8 mouse cellular contexts compared by ENCODE assay signal in genomic region chr3:89101459-89101811, GRCm38 (mm10). TPM values are rescaled to one million over a fixed set of nuclear protein-coding genes. Genes with fewer than 3 reads are reported as not detected.
A peak's percentile ranks its signal among the peaks of the same experiment; 100 is the strongest.
DNase-seq lines count a peak whose midpoint lies in the region; ATAC-seq and TF ChIP-seq lines count a peak whose summit lies in the region.

No protein-coding gene starts in this region.

- ATAC-seq in forebrain, postnatal 0 days: peak; percentile 12

- H3K36me3 ChIP-seq in forebrain, postnatal 0 days (ENCODE audit: insufficient read depth): peaks cover 28% of the 10 kb centered on the region

- intact Hi-C loops in gastrocnemius, postnatal 36 days (cut with DNase I): no loop called here

- no peak for TF ChIP-seq POLR2A in bone marrow, adult 2 months (IDR thresholded peaks at IDR 0.05; ENCODE audit: borderline replicate concordance, control insufficient read depth, low read depth, low read length)

- no peaks in the 10 kb centered on the region for H3K27me3 ChIP-seq in forebrain, postnatal 0 days (ENCODE audit: insufficient read depth, low read length)

- H3K27ac ChIP-seq in bone marrow, adult 2 months (ENCODE audit: control insufficient read depth, insufficient read depth, low read depth, low read length, poor library complexity): no peak overlapping the region; the same call in 1 of the 2 replicates
- H3K27ac ChIP-seq in forebrain, postnatal 0 days (ENCODE audit: low read depth, low read length): peak overlapping the region; percentile 55

- H3K9ac ChIP-seq in forebrain, postnatal 0 days: peak overlapping the region; percentile 50

- H3K4me3 ChIP-seq in bone marrow, adult 2 months (replicated peaks; ENCODE audit: control insufficient read depth, low read depth, low read length): peak overlapping the region; percentile 73
- H3K4me3 ChIP-seq in forebrain, postnatal 0 days (ENCODE audit: low read depth, low read length): peak overlapping the region; percentile 61

- WGBS in bone marrow, adult 2 months: under 1% methylated on average over 19 of the region's 19 CpGs
- WGBS in forebrain, postnatal 0 days: under 1% methylated on average over 19 of the region's 19 CpGs

- peak overlapping the region; percentile 78 for H3K4me2 ChIP-seq in forebrain, postnatal 0 days (ENCODE audit: low read depth)

- TF ChIP-seq CTCF in bone marrow, adult 2 months (IDR thresholded peaks at IDR 0.05; ENCODE audit: control insufficient read depth, insufficient read depth, low read length): no peak
- TF ChIP-seq CTCF in forebrain, postnatal 0 days (IDR thresholded peaks at IDR 0.05; ENCODE audit: low read depth): no peak

- DNase-seq in left cerebral cortex, adult 18-20 months (ENCODE audit: low spot score in 2 of 2): peak; percentile 50 to 52
- no peak for DNase-seq in left cerebral cortex, adult 8-10 months (ENCODE audit: low spot score in 2 of 2)
- no peak for DNase-seq in forebrain, postnatal 0 days
- DNase-seq in lung, postnatal 36 days: peak; percentile 23
- DNase-seq in adrenal gland, postnatal 4 days (ENCODE audit: low spot score in 2 of 2): no peak
- DNase-seq in cerebellum, adult 8-10 months: no peak
- DNase-seq in gastrocnemius, postnatal 36 days: no peak

- peaks cover 1% of the 10 kb centered on the region; the same call in 1 of the 2 replicates for H3K4me1 ChIP-seq in bone marrow, adult 2 months (ENCODE audit: control insufficient read depth, insufficient read depth, low read length)
- peaks cover 15% of the 10 kb centered on the region; the same call in 1 of the 2 replicates for H3K4me1 ChIP-seq in forebrain, postnatal 0 days (ENCODE audit: insufficient read depth)

- no peaks in the 10 kb centered on the region for H3K9me3 ChIP-seq in forebrain, postnatal 0 days (ENCODE audit: low read length)

RNA-seq across cellular contexts. Expression of gene Fdps, which starts 0.3 kb away (rescaled TPM):
- 100 to 1,000 TPM; 110 to 111 TPM for total RNA-seq in left cerebral cortex, adult 18-20 months (2021)
- total RNA-seq in left cerebral cortex, adult 8-10 months (2022): 100 to 1,000 TPM in 2 of 4 experiments, 10 to 100 TPM in 2; 84.4 to 129 (median 100) TPM
- 21.7 and 30.3 TPM in 2 replicates for polyA plus RNA-seq in bone marrow, adult 2 months (2011; ENCODE audit: insufficient read depth, insufficient read length, low replicate concordance, missing spikeins)
- total RNA-seq in forebrain, postnatal 0 days (2014; rRNA removed): 421 and 510 TPM in 2 replicates
- polyA plus RNA-seq in forebrain, postnatal 0 days (2015; fragmentation: Nextera tagmentation; extraction: Ambion mirVana): 435 and 441 TPM in 2 replicates
- total RNA-seq in adrenal gland, postnatal 4 days (2021): 10 to 100 TPM; 79.4 to 85.0 TPM
- 10 to 100 TPM; 23.2 to 27.5 TPM for total RNA-seq in gastrocnemius, postnatal 36 days (2021)

RNA-seq across cellular contexts. Expression of gene Gm43738, which starts 0.5 kb away (rescaled TPM):
- total RNA-seq in left cerebral cortex, adult 18-20 months (2021): not detected
- under 1 TPM in 1 of 4 experiments, not detected in 3; 0.21 TPM for total RNA-seq in left cerebral cortex, adult 8-10 months (2022)
- not detected in 2 replicates for polyA plus RNA-seq in bone marrow, adult 2 months (2011; ENCODE audit: insufficient read depth, insufficient read length, low replicate concordance, missing spikeins)
- not detected in 2 replicates for total RNA-seq in forebrain, postnatal 0 days (2014; rRNA removed)
- not detected in 2 replicates for polyA plus RNA-seq in forebrain, postnatal 0 days (2015; fragmentation: Nextera tagmentation; extraction: Ambion mirVana)
- not detected for total RNA-seq in adrenal gland, postnatal 4 days (2021)
- total RNA-seq in gastrocnemius, postnatal 36 days (2021): not detected

RNA-seq across cellular contexts. Expression of gene Rusc1, which starts 8.3 kb away (rescaled TPM):
- 100 to 1,000 TPM; 186 to 198 TPM for total RNA-seq in left cerebral cortex, adult 18-20 months (2021)
- 100 to 1,000 TPM; 170 to 198 (median 187) TPM for total RNA-seq in left cerebral cortex, adult 8-10 months (2022)
- 14.5 and 17.1 TPM in 2 replicates for polyA plus RNA-seq in bone marrow, adult 2 months (2011; ENCODE audit: insufficient read depth, insufficient read length, low replicate concordance, missing spikeins)
- total RNA-seq in forebrain, postnatal 0 days (2014; rRNA removed): 148 and 158 TPM in 2 replicates
- polyA plus RNA-seq in forebrain, postnatal 0 days (2015; fragmentation: Nextera tagmentation; extraction: Ambion mirVana): 86.1 and 101 TPM in 2 replicates
- 10 to 100 TPM; 21.9 to 27.4 TPM for total RNA-seq in adrenal gland, postnatal 4 days (2021)
- 10 to 100 TPM; 14.8 to 15.7 TPM for total RNA-seq in gastrocnemius, postnatal 36 days (2021)

RNA-seq across cellular contexts. Expression of gene Pklr, which starts 34.5 kb away (rescaled TPM):
- total RNA-seq in left cerebral cortex, adult 18-20 months (2021): not detected
- total RNA-seq in left cerebral cortex, adult 8-10 months (2022): not detected
- 14.3 and 16.0 TPM in 2 replicates for polyA plus RNA-seq in bone marrow, adult 2 months (2011; ENCODE audit: insufficient read depth, insufficient read length, low replicate concordance, missing spikeins)
- 0.08 and 0.76 TPM in 2 replicates for total RNA-seq in forebrain, postnatal 0 days (2014; rRNA removed)
- 0.19 TPM in 1 of 2 replicates, not detected in the other for polyA plus RNA-seq in forebrain, postnatal 0 days (2015; fragmentation: Nextera tagmentation; extraction: Ambion mirVana)
- 10 to 100 TPM; 11.2 to 24.5 TPM for total RNA-seq in adrenal gland, postnatal 4 days (2021)
- not detected for total RNA-seq in gastrocnemius, postnatal 36 days (2021)

RNA-seq across cellular contexts. Expression of gene Hcn3, which starts 58.6 kb away (rescaled TPM):
- total RNA-seq in left cerebral cortex, adult 18-20 months (2021): 10 to 100 TPM; 14.4 to 21.9 TPM
- 10 to 100 TPM; 12.3 to 18.2 (median 17.0) TPM for total RNA-seq in left cerebral cortex, adult 8-10 months (2022)
- polyA plus RNA-seq in bone marrow, adult 2 months (2011; ENCODE audit: insufficient read depth, insufficient read length, low replicate concordance, missing spikeins): 1.6 TPM in 1 of 2 replicates, not detected in the other
- 44.9 and 45.5 TPM in 2 replicates for total RNA-seq in forebrain, postnatal 0 days (2014; rRNA removed)
- 22.7 and 30.3 TPM in 2 replicates for polyA plus RNA-seq in forebrain, postnatal 0 days (2015; fragmentation: Nextera tagmentation; extraction: Ambion mirVana)
- total RNA-seq in adrenal gland, postnatal 4 days (2021): 10 to 100 TPM; 15.0 to 17.8 TPM
- total RNA-seq in gastrocnemius, postnatal 36 days (2021): under 1 TPM; 0.49 to 0.54 TPM

Comparison
In these comparisons a context has a peak if more than half of its experiments do, and no peak if none do; other contexts are left out.
1. DNase-seq: peak in left cerebral cortex, adult 18-20 months (2 of 2) and lung, postnatal 36 days (single experiment); none in left cerebral cortex, adult 8-10 months (0 of 2), forebrain, postnatal 0 days (single experiment), adrenal gland, postnatal 4 days (0 of 2), cerebellum, adult 8-10 months (single experiment) and gastrocnemius, postnatal 36 days (0 of 2).